Mouse (Mus musculus) CD4-positive naive resting alpha-beta T cell, adult 76 days (primary cell): ENCODE data around the gene Gm11032. TPM values are rescaled to one million over a fixed set of nuclear protein-coding genes. Genes with fewer than 3 reads are reported as not detected.

Source experiments
- total RNA-seq: library from RNA; stranded (reverse); gene quantifications from one replicate; pipeline ENCODE4 v1.2.4, GENCODE M21; 2023

Gm11032 gene
- total RNA-seq, result not detected

DNA sequence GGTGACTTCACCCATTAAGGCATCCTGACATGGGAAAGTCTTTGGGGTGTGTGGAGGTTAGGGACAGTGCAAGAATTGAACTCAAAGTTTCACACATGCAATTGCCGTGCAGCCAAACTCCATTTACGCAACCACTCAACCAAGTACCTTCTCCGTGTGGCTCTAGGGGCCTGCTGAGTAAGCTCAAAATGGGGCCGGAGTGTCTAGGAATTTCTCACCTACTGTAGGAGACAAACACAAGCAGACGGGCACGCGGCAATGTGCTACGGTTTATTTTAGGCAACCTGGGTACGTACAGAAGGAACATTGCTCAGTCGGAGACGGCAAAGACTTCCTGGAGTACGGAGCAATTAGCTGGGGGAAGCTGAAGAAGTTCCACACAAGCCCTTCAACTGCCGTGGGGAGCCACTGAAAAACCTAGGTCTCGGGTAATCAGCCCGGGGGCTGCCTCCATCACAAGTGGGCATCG lies at the start of gene Gm11032:
Gene Gm11032, plus strand, starts transcription at position 51 of the 469 bp plus-strand sequence.

DNA sequence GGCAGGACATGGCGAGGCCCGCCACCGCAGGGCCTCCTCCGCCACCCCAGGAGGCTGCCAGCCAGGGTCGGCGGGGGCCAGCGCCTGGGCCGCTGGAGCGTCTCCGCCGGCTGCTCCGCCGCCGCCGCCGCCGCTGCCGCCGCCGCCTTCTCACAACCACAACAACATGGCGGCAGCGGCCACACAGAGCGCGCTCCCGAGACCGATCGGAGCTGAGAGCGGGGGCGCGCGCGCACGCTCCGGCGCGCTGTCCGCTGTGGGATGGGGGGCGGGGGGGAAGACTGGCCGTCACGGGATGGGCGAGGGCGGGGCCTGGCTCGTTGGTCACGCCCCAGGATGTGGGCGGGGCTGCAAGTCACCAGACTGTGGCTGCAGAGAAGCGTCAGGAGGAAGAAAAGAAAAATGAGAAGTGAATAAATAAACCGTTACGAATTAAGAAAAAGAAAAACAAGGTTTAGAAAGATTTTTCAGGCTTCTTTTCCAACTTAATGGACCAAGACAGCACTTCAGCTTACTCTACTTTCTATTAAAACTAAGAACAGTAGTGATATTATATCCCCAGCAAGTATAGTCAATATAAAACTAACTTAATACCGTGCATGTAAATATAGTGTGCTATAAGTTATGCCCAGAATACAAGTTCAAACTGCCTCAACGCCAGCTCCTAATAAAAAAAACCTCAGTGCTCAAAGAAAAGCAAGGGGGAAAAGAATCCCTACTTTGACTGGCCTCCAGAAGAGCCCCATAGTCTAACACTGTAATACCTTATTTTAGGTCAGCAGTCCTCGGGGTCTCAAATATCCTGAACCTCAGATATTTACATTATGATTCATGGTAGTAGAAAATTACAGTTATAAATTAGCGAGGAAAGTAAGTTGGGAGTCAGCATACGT lies 25.0 kb upstream of the Gm11032 start, which contains the start of gene Mtmr3:
Gene Mtmr3, minus strand, starts transcription at position 256 of the 893 bp plus-strand sequence.

DNA sequence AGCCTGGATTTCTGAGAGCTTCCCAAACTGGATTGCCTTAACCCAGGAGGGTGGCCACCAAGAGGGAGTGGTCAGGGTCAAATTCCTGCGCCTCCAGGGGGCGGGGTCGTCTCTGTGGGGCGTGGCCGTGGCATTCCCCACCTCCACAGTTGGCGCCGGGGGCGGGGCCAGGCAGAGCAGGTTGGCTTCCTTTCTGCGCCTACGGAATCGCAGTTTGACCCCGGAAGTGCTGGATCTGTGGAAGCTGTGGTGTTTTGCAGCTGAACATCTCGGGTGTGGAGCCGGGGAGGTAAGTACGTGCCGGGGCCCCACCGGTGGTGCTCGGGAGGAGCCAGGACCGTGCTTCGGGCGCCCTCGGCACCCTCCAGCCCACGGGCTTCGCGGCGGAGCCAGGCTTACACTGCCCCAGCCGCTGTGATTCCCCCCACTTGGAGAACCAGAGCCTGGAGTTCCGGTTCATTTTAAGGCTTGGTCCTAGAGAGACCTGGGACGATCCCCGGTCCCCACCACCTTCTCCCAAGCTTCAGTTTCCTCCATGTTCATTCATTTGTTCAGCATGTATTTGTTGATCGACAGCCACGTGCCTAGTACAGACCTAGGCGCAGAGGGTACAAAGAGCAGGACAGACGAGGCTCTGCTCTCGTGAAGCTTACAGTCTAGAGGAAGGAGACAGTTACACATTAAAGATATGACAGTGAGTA lies 17.8 kb downstream of the Gm11032 start, which contains the start of gene Ascc2:
Gene Ascc2, plus strand, starts transcription at position 214 of the 701 bp plus-strand sequence.

Other genes with a start within 250 kb of the Gm11032 start
- gene Hormad2, start 179.0 kb upstream of the Gm11032 start, total RNA-seq, result 0.47 TPM
- gene Mtmr3, start 25.2 kb upstream of the Gm11032 start, total RNA-seq, result 97.5 TPM
- gene Ascc2, start 17.7 kb downstream of the Gm11032 start, total RNA-seq, result 33.3 TPM
- gene Uqcr10, start 84.3 kb downstream of the Gm11032 start, total RNA-seq, result 120 TPM
- 24.5 TPM for gene Zmat5, start 84.6 kb downstream of the Gm11032 start, total RNA-seq
- gene Cabp7, start 126.7 kb downstream of the Gm11032 start, total RNA-seq, result 0.29 TPM
- 46.9 TPM for gene Nf2, start 229.5 kb downstream of the Gm11032 start, total RNA-seq